Mouse (Mus musculus): ENCODE data around the gene Olfr110. TPM values are rescaled to one million over a fixed set of nuclear protein-coding genes. Genes with fewer than 3 reads are reported as not detected.
"Not testable (repeated sequence)": the region's sequence is repeated elsewhere in the genome, so short reads cannot be mapped to it uniquely, and the experiment has no call there.

Gene Olfr110
- total RNA-seq (2021): not detected
- not detected in 2 replicates for polyA plus RNA-seq (2012; rRNA removed)
- long read RNA-seq: 0 reads

- no peaks in the 10 kb centered on the region for H3K27me3 ChIP-seq (ENCODE audit: control insufficient read depth, insufficient read depth, low read length)
- H3K4me3 ChIP-seq: no peak within 1 kb of the TSS
- DNase-seq: no peak
- H3K27ac ChIP-seq: no peak within 1 kb of the TSS
- H3K79me2 ChIP-seq (replicated peaks; ENCODE audit: control insufficient read depth, insufficient read depth, low read length): no peaks in the 10 kb centered on the region
- intact Hi-C loops (cut with DNase I): no loop called here
- 40% methylated on average over 1 of the region's 1 CpGs for WGBS
- TF ChIP-seq EP300 (IDR thresholded peaks at IDR 0.05; ENCODE audit: insufficient read depth, low read depth, low read length): no peak
- no peak for TF ChIP-seq POLR2A (IDR thresholded peaks at IDR 0.05; ENCODE audit: insufficient read depth, low read depth, low read length)
- no peak for TF ChIP-seq CTCF (IDR thresholded peaks at IDR 0.05)
- no peaks in the 10 kb centered on the region for H3K4me1 ChIP-seq (ENCODE audit: control insufficient read depth, insufficient read depth, low read length)
- H3K36me3 ChIP-seq (ENCODE audit: control insufficient read depth, insufficient read depth, low read length): no peaks in the 10 kb centered on the region
- no peak within 1 kb of the TSS for H3K9ac ChIP-seq (ENCODE audit: low read depth, low read length)
Measured at GRCm38 (mm10) chr17:37491930-37492518, at the start of gene Olfr110. TSS of gene Olfr110 (plus strand) at chr17:37492468.

- no peaks in the 10 kb centered on the region for H3K4me1 ChIP-seq (ENCODE audit: control insufficient read depth, insufficient read depth, low read length)
- 67% methylated on average over 1 of the region's 1 CpGs for WGBS
- intact Hi-C loops (cut with DNase I): no loop called here
- H3K27ac ChIP-seq: no peak within 1 kb of the TSS
- no peaks in the 10 kb centered on the region for H3K79me2 ChIP-seq (replicated peaks; ENCODE audit: control insufficient read depth, insufficient read depth, low read length)
- DNase-seq: no peak
- H3K27me3 ChIP-seq (ENCODE audit: control insufficient read depth, insufficient read depth, low read length): no peaks in the 10 kb centered on the region
- no peak for TF ChIP-seq EP300 (IDR thresholded peaks at IDR 0.05; ENCODE audit: insufficient read depth, low read depth, low read length)
- no peak for TF ChIP-seq CTCF (IDR thresholded peaks at IDR 0.05)
- no peak for TF ChIP-seq POLR2A (IDR thresholded peaks at IDR 0.05; ENCODE audit: insufficient read depth, low read depth, low read length)
- no peak within 1 kb of the TSS for H3K9ac ChIP-seq (ENCODE audit: low read depth, low read length)
- no peak within 1 kb of the TSS for H3K4me3 ChIP-seq
- no peaks in the 10 kb centered on the region for H3K36me3 ChIP-seq (ENCODE audit: control insufficient read depth, insufficient read depth, low read length)
Measured at GRCm38 (mm10) chr17:37445180-37445579, 47.1 kb upstream of the Olfr110 start, which contains the start of gene Olfr108. TSS of gene Olfr108 (plus strand) at chr17:37445480.

GRCm38 (mm10) chr17:37458616-37459015 lies 33.7 kb upstream of the Olfr110 start, which contains the start of gene Olfr109:
TSS of gene Olfr109 (plus strand) at chr17:37458916.
- no peaks in the 10 kb centered on the region for H3K27me3 ChIP-seq (ENCODE audit: control insufficient read depth, insufficient read depth, low read length)
- no peaks in the 10 kb centered on the region for H3K4me1 ChIP-seq (ENCODE audit: control insufficient read depth, insufficient read depth, low read length)
- H3K27ac ChIP-seq: no peak within 1 kb of the TSS
- no peak within 1 kb of the TSS for H3K4me3 ChIP-seq
- intact Hi-C loops (cut with DNase I): no loop called here
- DNase-seq: no peak
- H3K36me3 ChIP-seq (ENCODE audit: control insufficient read depth, insufficient read depth, low read length): no peaks in the 10 kb centered on the region
- H3K79me2 ChIP-seq (replicated peaks; ENCODE audit: control insufficient read depth, insufficient read depth, low read length): no peaks in the 10 kb centered on the region
- WGBS: 72% methylated on average over 1 of the region's 1 CpGs
- H3K9ac ChIP-seq (ENCODE audit: low read depth, low read length): no peak within 1 kb of the TSS
- TF ChIP-seq POLR2A (IDR thresholded peaks at IDR 0.05; ENCODE audit: insufficient read depth, low read depth, low read length) (no peak), EP300 (IDR thresholded peaks at IDR 0.05; ENCODE audit: insufficient read depth, low read depth, low read length) (no peak), CTCF (IDR thresholded peaks at IDR 0.05) (no peak)

GRCm38 (mm10) chr17:37483452-37483851 lies 8.8 kb upstream of the Olfr110 start, which contains the start of gene H2-M2:
TSS of gene H2-M2 (minus strand) at chr17:37483552.
- H3K4me3 ChIP-seq: no peak within 1 kb of the TSS
- H3K36me3 ChIP-seq (ENCODE audit: control insufficient read depth, insufficient read depth, low read length): no peaks in the 10 kb centered on the region
- no peak within 1 kb of the TSS for H3K9ac ChIP-seq (ENCODE audit: low read depth, low read length)
- no peak for DNase-seq
- WGBS: 45% methylated on average over 2 of the region's 2 CpGs
- intact Hi-C loops (cut with DNase I): no loop called here
- no peaks in the 10 kb centered on the region for H3K79me2 ChIP-seq (replicated peaks; ENCODE audit: control insufficient read depth, insufficient read depth, low read length)
- no peaks in the 10 kb centered on the region for H3K27me3 ChIP-seq (ENCODE audit: control insufficient read depth, insufficient read depth, low read length)
- no peak within 1 kb of the TSS for H3K27ac ChIP-seq
- TF ChIP-seq POLR2A (IDR thresholded peaks at IDR 0.05; ENCODE audit: insufficient read depth, low read depth, low read length) (no peak), EP300 (IDR thresholded peaks at IDR 0.05; ENCODE audit: insufficient read depth, low read depth, low read length) (no peak), CTCF (IDR thresholded peaks at IDR 0.05) (no peak)
- no peaks in the 10 kb centered on the region for H3K4me1 ChIP-seq (ENCODE audit: control insufficient read depth, insufficient read depth, low read length)

GRCm38 (mm10) chr17:37507730-37508129 lies 15.5 kb downstream of the Olfr110 start, which contains the start of gene Olfr111:
TSS of gene Olfr111 (plus strand) at chr17:37508030.
- Histone ChIP-seq H3K4me3 (no peak within 1 kb of the TSS), H3K4me1 (ENCODE audit: control insufficient read depth, insufficient read depth, low read length) (no peaks in the 10 kb centered on the region), H3K9ac (ENCODE audit: low read depth, low read length) (no peak within 1 kb of the TSS), H3K27me3 (ENCODE audit: control insufficient read depth, insufficient read depth, low read length) (no peaks in the 10 kb centered on the region), H3K36me3 (ENCODE audit: control insufficient read depth, insufficient read depth, low read length) (no peaks in the 10 kb centered on the region), H3K27ac (no peak within 1 kb of the TSS), H3K79me2 (replicated peaks; ENCODE audit: control insufficient read depth, insufficient read depth, low read length) (no peaks in the 10 kb centered on the region)
- no peak for TF ChIP-seq POLR2A (IDR thresholded peaks at IDR 0.05; ENCODE audit: insufficient read depth, low read depth, low read length)
- TF ChIP-seq CTCF (IDR thresholded peaks at IDR 0.05): no peak
- no peak for TF ChIP-seq EP300 (IDR thresholded peaks at IDR 0.05; ENCODE audit: insufficient read depth, low read depth, low read length)
- intact Hi-C loops (cut with DNase I): no loop called here
- WGBS: 77% methylated on average over 4 of the region's 4 CpGs
- DNase-seq: no peak

- H3K4me1 ChIP-seq (ENCODE audit: control insufficient read depth, insufficient read depth, low read length); H3K27ac ChIP-seq; H3K79me2 ChIP-seq (replicated peaks; ENCODE audit: control insufficient read depth, insufficient read depth, low read length); H3K27me3 ChIP-seq (ENCODE audit: control insufficient read depth, insufficient read depth, low read length); H3K9ac ChIP-seq (ENCODE audit: low read depth, low read length); H3K36me3 ChIP-seq (ENCODE audit: control insufficient read depth, insufficient read depth, low read length); DNase-seq; H3K4me3 ChIP-seq; intact Hi-C loops (cut with DNase I): not testable (repeated sequence)
Measured at GRCm38 (mm10) chr17:37524612-37525011, 32.3 kb downstream of the Olfr110 start.

GRCm38 (mm10) chr17:37525427-37525826 lies 33.2 kb downstream of the Olfr110 start:
- H3K9ac ChIP-seq (ENCODE audit: low read depth, low read length); intact Hi-C loops (cut with DNase I); H3K36me3 ChIP-seq (ENCODE audit: control insufficient read depth, insufficient read depth, low read length); H3K79me2 ChIP-seq (replicated peaks; ENCODE audit: control insufficient read depth, insufficient read depth, low read length); H3K27ac ChIP-seq; H3K27me3 ChIP-seq (ENCODE audit: control insufficient read depth, insufficient read depth, low read length); H3K4me3 ChIP-seq; DNase-seq; H3K4me1 ChIP-seq (ENCODE audit: control insufficient read depth, insufficient read depth, low read length): not testable (repeated sequence)
- 28% methylated on average over 1 of the region's 1 CpGs for WGBS
